Mouse (Mus musculus) yolk sac, embryonic 10.5 days (tissue): ENCODE measurements around the gene Top2a.
"Not testable (repeated sequence)": the region's sequence is repeated elsewhere in the genome, so short reads cannot be mapped to it uniquely, and the experiment has no call there.

ENCODE experiments used
- DNase-seq: peaks from one replicate; pipeline ENCODE4 v3.0.0-alpha.2; 2017; ENCODE audit warnings: low spot score

Top2a gene

GRCm38 (mm10) chr11:99041051-99041729 is 17.2 kb upstream of the Top2a start, which contains the start of gene Igfbp4:
Gene Igfbp4 (plus strand): TSS chr11:99041244.
- DNase-seq, result peak; percentile 91

GRCm38 (mm10) chr11:99040346-99040974 is 16.5 kb upstream of the Top2a start:
- DNase-seq, result peak; percentile 64

GRCm38 (mm10) chr11:99039782-99040181 is 15.8 kb upstream of the Top2a start:
- DNase-seq, result peak; percentile 86

GRCm38 (mm10) chr11:99036254-99036653 is 12.3 kb upstream of the Top2a start:
- DNase-seq, result no peak

- no peak for DNase-seq
Observed at GRCm38 (mm10) chr11:99035350-99035749, 11.4 kb upstream of the Top2a start.

- DNase-seq, result no peak
Observed at GRCm38 (mm10) chr11:99026899-99027440, 3.0 kb upstream of the Top2a start.

GRCm38 (mm10) chr11:99025878-99026277 is 1.9 kb upstream of the Top2a start:
- DNase-seq, result no peak

- no peak for DNase-seq
Observed at GRCm38 (mm10) chr11:99024468-99025134, 612 bp upstream of the Top2a start.

GRCm38 (mm10) chr11:99023094-99023493 is 895 bp downstream of the Top2a start:
- no peak for DNase-seq

- DNase-seq, result no peak
Observed at GRCm38 (mm10) chr11:99022384-99022933, 1.5 kb downstream of the Top2a start.

- no peak for DNase-seq
Observed at GRCm38 (mm10) chr11:99019844-99020243, 4.1 kb downstream of the Top2a start.

GRCm38 (mm10) chr11:99013856-99014255 is 10.1 kb downstream of the Top2a start:
- DNase-seq, result no peak

- DNase-seq, result no peak
Observed at GRCm38 (mm10) chr11:99010706-99011105, 13.3 kb downstream of the Top2a start.

- DNase-seq, result no peak
Observed at GRCm38 (mm10) chr11:99010124-99010523, 13.9 kb downstream of the Top2a start.

GRCm38 (mm10) chr11:99006788-99007187 is 17.2 kb downstream of the Top2a start:
- DNase-seq, result no peak

- DNase-seq, result no peak
Observed at GRCm38 (mm10) chr11:98999243-98999642, 24.7 kb downstream of the Top2a start.

GRCm38 (mm10) chr11:98998776-98999175 is 25.2 kb downstream of the Top2a start:
- no peak for DNase-seq

GRCm38 (mm10) chr11:98997659-98998058 is 26.3 kb downstream of the Top2a start:
- DNase-seq, result no peak

GRCm38 (mm10) chr11:98995987-98996386 is 28.0 kb downstream of the Top2a start:
- no peak for DNase-seq

- DNase-seq, result no peak
Observed at GRCm38 (mm10) chr11:98990866-98991265, 33.1 kb downstream of the Top2a start.

- DNase-seq, result not testable (repeated sequence)
Observed at GRCm38 (mm10) chr11:98988260-98988659, 35.7 kb downstream of the Top2a start.

- no peak for DNase-seq
Observed at GRCm38 (mm10) chr11:98985542-98985941, 38.4 kb downstream of the Top2a start.

GRCm38 (mm10) chr11:98983551-98983950 is 40.4 kb downstream of the Top2a start:
- DNase-seq, result no peak
